Mouse (Mus musculus): ENCODE data around the gene Amotl2.

The Amotl2 gene

DNA sequence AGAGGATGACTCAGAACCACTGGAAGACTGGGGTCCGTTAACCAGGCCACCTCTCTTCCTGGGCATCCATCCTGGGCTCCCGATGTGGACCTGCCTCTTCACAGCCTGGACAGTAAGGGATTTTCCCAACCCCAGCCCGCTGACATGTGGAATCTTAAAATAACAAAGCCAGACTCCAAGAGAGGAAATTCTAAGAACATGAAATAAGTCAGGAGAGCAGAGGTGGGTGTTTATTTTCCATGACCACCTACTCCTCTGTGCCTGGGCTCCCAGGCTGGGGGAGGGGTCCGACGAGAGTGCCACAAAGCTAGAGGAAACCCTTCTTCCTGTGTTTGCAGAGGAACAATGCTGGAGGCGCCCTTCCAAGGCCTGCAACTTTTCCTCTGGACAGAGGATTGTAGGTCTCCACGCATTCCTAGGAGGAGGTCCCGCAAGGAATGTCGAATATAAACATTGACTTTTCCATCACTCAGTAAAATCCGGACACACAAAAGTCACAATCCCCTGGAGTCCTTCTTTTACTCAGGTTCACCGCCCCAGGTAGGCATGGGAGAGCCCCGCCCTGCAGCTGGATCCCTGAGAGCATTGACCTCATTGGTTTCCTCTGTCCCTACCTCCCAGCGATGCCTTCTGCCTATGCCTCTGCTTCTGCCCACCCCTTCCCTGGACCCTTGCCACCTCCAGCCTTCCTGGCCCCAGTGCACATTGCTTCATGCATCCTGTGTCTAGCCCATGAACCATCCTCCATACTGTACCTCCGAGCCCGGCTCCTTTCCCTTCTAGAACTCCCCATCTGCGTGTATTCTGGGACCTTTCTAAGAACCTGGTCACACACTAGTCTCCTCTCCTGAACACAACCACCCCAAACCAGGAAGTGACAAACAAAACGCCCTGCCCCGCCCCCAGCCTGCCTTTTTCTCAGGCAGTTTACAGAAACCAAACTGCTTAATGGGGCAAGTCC lies 61.4 kb downstream of the Amotl2 start:
- no peak for DNase-seq (ENCODE audit: low spot score)

DNA sequence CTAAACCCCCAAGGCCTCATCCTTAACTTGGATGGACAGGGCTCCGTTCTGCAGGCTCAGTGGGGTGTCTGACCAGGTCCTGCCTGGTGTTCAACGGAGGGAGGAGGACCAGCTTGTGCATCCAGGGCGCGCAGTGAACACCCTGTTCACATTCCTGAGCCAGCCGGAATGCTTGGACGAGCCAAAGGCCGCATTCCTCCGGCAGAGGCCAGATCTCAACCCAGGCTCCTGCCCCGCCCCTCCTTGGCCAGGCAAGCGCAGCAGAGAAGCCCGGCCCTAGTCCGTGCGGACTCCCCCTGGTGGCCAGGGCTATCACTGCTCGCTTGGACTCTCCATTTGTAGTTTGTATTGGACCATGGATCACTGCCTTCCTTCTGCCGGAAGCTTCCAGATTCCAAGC lies 63.0 kb downstream of the Amotl2 start:
- peak; percentile 94 for DNase-seq (ENCODE audit: low spot score)

Measured in urinary bladder, postnatal 25 days (tissue).